Mouse (Mus musculus) CH12.LX (cell line): ENCODE results near the gene Tmco4. TPM values are rescaled to one million over a fixed set of nuclear protein-coding genes. Genes with fewer than 3 reads are reported as not detected.

Source experiments
- DNase-seq: peaks from one replicate; pipeline ENCODE4 v3.0.0-alpha.2; 2013; ENCODE audit errors: extremely low read depth
- H3K27ac ChIP-seq: 2 replicates; pipeline ENCODE4 v1.5.1; 2012; ENCODE audit warnings: low read depth, mild to moderate bottlenecking, control low read depth, moderate library complexity; ENCODE audit not compliant: insufficient read depth
- H3K27me3 ChIP-seq: replicated peaks from 2 replicates; pipeline ENCODE3; 2012; ENCODE audit warnings: inconsistent platforms
- H3K36me3 ChIP-seq, 2 experiments: replicated peaks in 1 of 2; 2 replicates each; pipeline versions ENCODE3 to v1.6.1; 2012; ENCODE audit warnings: inconsistent platforms in 1 of 2, low read length in 1 of 2, mild to moderate bottlenecking in 1 of 2, mixed read lengths in 1 of 2, moderate library complexity in 1 of 2; ENCODE audit not compliant: control insufficient read depth in 1 of 2, insufficient read depth in 1 of 2
- H3K4me1 ChIP-seq, 2 experiments: 2 replicates each; pipeline ENCODE4 v1.6.1; 2012; ENCODE audit warnings: inconsistent platforms in 1 of 2, moderate library complexity in 1 of 2; ENCODE audit not compliant: insufficient read depth in 2 of 2, control insufficient read depth in 1 of 2
- H3K4me2 ChIP-seq: 2 replicates; pipeline ENCODE4 v1.6.1; 2012; ENCODE audit warnings: low read depth, mild to moderate bottlenecking, control low read depth; ENCODE audit not compliant: poor library complexity, insufficient read depth, severe bottlenecking
- H3K4me3 ChIP-seq, 3 experiments: fragments of 150-350 bp in 1 of 3; sonication (generic) in 1 of 3; replicated peaks in 1 of 3; 2 replicates each; pipeline versions ENCODE3 to v1.5.1; 2011 to 2012; ENCODE audit warnings: low read depth in 2 of 3, low read length in 2 of 3, mild to moderate bottlenecking in 2 of 3, moderate library complexity in 2 of 3, control low read depth in 1 of 3, improper control_type of control experiment in 1 of 3, inconsistent platforms in 1 of 3, mixed read lengths in 1 of 3; ENCODE audit not compliant: poor library complexity in 1 of 3
- H3K79me2 ChIP-seq: replicated peaks from 2 replicates; pipeline ENCODE4 v1.6.1; 2012; ENCODE audit warnings: mild to moderate bottlenecking, moderate library complexity; ENCODE audit not compliant: control insufficient read depth, poor library complexity, insufficient read depth, severe bottlenecking; ENCODE audit errors: extremely low read depth
- H3K9ac ChIP-seq: 2 replicates; pipeline ENCODE4 v1.6.1; 2012; ENCODE audit warnings: low read depth, mild to moderate bottlenecking, control low read depth, moderate library complexity; ENCODE audit not compliant: insufficient read depth
- H3K9me3 ChIP-seq: replicated peaks from 2 replicates; pipeline ENCODE3; 2012; ENCODE audit warnings: low read length, inconsistent platforms, mixed read lengths
- CHD2 ChIP-seq: IDR thresholded peaks from 2 replicates; pipeline ENCODE4 v1.6.1; 2011; ENCODE audit warnings: low read length, improper control_type of control experiment
- CTCF ChIP-seq, 2 experiments: IDR thresholded peaks in 1 of 2; conservative IDR thresholded peaks in 1 of 2; 2 replicates each; pipeline ENCODE4 v1.5.1; 2011 to 2012; ENCODE audit warnings: low read depth in 2 of 2, low read length in 2 of 2, improper control_type of control experiment in 1 of 2, inconsistent platforms in 1 of 2, mild to moderate bottlenecking in 1 of 2, moderate library complexity in 1 of 2
- EP300 ChIP-seq: IDR thresholded peaks from 2 replicates; pipeline ENCODE4 v1.6.1; 2011; ENCODE audit warnings: low read length, improper control_type of control experiment
- HCFC1 ChIP-seq: IDR thresholded peaks from 2 replicates; pipeline ENCODE4 v1.6.1; 2012; ENCODE audit warnings: low read depth, mild to moderate bottlenecking, inconsistent platforms, low read length, improper control_type of control experiment
- MAZ ChIP-seq: IDR thresholded peaks from 2 replicates; pipeline ENCODE4 v1.6.1; 2012; ENCODE audit warnings: low read depth, mild to moderate bottlenecking, inconsistent platforms, low read length, improper control_type of control experiment, moderate library complexity
- MXI1 ChIP-seq: IDR thresholded peaks from 2 replicates; pipeline ENCODE4 v1.6.1; 2011; ENCODE audit warnings: mild to moderate bottlenecking, low read depth, low read length, improper control_type of control experiment
- MYC ChIP-seq: IDR thresholded peaks from 2 replicates; pipeline ENCODE4 v1.6.1; 2011; ENCODE audit warnings: low read depth, mild to moderate bottlenecking, improper control_type of control experiment, low read length
- NRF1 ChIP-seq: IDR thresholded peaks from 2 replicates; pipeline ENCODE4 v1.6.1; 2014; ENCODE audit warnings: low read depth, mild to moderate bottlenecking, inconsistent platforms, low read length, improper control_type of control experiment, moderate library complexity
- PAX5 ChIP-seq: IDR thresholded peaks from 2 replicates; pipeline ENCODE4 v1.6.1; 2012; ENCODE audit warnings: low read length, inconsistent platforms, mixed read lengths
- POLR2A ChIP-seq: IDR thresholded peaks from 2 replicates; pipeline ENCODE4 v1.6.1; 2011; ENCODE audit warnings: low read depth, mild to moderate bottlenecking, improper control_type of control experiment, low read length
- RAD21 ChIP-seq: IDR thresholded peaks from 2 replicates; pipeline ENCODE4 v1.6.1; 2011; ENCODE audit warnings: low read depth, mild to moderate bottlenecking, low read length, improper control_type of control experiment, moderate library complexity
- RCOR1 ChIP-seq: conservative IDR thresholded peaks from 2 replicates; pipeline ENCODE4 v1.6.1; 2012; ENCODE audit warnings: low read depth, mild to moderate bottlenecking, inconsistent platforms, low read length, improper control_type of control experiment
- SIN3A ChIP-seq: IDR thresholded peaks from 2 replicates; pipeline ENCODE4 v1.6.1; 2012; ENCODE audit warnings: low read length, improper control_type of control experiment, inconsistent platforms
- SMC3 ChIP-seq: IDR thresholded peaks from 2 replicates; pipeline ENCODE4 v1.6.1; 2011; ENCODE audit warnings: low read depth, low read length, improper control_type of control experiment
- TCF12 ChIP-seq: IDR thresholded peaks from 2 replicates; pipeline ENCODE4 v1.6.1; 2014; ENCODE audit warnings: low read depth, mild to moderate bottlenecking, inconsistent platforms, low read length, improper control_type of control experiment
- UBTF ChIP-seq: IDR thresholded peaks from 2 replicates; pipeline ENCODE4 v1.6.1; 2012; ENCODE audit warnings: low read depth, mild to moderate bottlenecking, inconsistent platforms, low read length, improper control_type of control experiment, moderate library complexity
- dilution Hi-C: fragments of 300-500 bp; cut with MboI; formaldehyde crosslinking; loops from 2 replicates; pipeline ENCODE4 v1.14.3; 2020; ENCODE audit warnings: low sequenced_read_pairs; ENCODE audit not compliant: extremely low pct_unique_long_range_greater_than_20kb, extremely low pct_ligation_motif_present
- in situ Hi-C: fragments of 300-500 bp; cut with MboI; formaldehyde crosslinking; loops from 3 replicates; pipeline ENCODE4 v1.14.3; 2019; ENCODE audit warnings: low sequenced_read_pairs, low pct_ligation_motif_present, low pct_unique_long_range_greater_than_20kb, mixed read lengths
- polyA plus RNA-seq: library from polyadenylated mRNA; unstranded; fragments of >175 nt; gene quantifications from 2 replicates; pipeline ENCODE4 v1.2.1, GENCODE M21; 2012; ENCODE audit warnings: low read depth; ENCODE audit not compliant: insufficient read length
- total RNA-seq, 2 experiments: library from RNA; depleted of rRNA; stranded (reverse); fragments of 300-350 nt in 1 of 2; fragments of >200 nt in 1 of 2; gene quantifications; 2 replicates each; pipeline ENCODE4 v1.2.3; 2012 to 2014

Gene Tmco4
- total and polyA plus RNA-seq, 3 experiments: 20.3 to 22.2 (median 21.7) TPM

- DNase-seq: peak; percentile 21
- no peak overlapping the region for H3K27ac ChIP-seq
- dilution Hi-C loops: no loop called here
These were observed 23.7 kb downstream of the Tmco4 start for GRCm38 (mm10) chr4:138996410-138996809.

DNA sequence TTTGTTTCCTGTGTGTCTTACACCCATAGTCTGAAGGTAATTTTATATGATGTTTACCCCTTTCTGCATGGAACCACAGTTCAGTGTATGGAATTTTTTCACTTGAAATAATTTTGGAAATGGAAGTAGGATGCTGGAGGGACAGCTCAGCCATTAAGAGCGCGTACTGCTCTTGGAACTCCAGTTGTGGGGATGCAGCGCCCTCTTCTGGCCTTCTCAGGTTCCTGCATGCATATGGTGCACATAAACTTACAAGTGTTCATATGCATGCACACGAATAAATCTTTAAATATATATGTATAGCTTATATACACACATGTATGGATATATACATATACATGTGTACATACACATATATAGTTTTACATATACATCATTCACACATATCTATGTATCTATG is 24.4 kb downstream of the Tmco4 start:
- Histone ChIP-seq H3K4me2 (no peak overlapping the region), H3K4me1 (peaks cover 0 to 3% of the 10 kb centered on the region in 2 experiments; a peak in 1 of 4 replicates), H3K4me3 (no peak overlapping the region), H3K27me3 (no peaks in the 10 kb centered on the region), H3K36me3 (peaks cover 41 to 80% of the 10 kb centered on the region in 2 experiments), H3K9ac (no peak overlapping the region), H3K79me2 (no peaks in the 10 kb centered on the region), H3K9me3 (no peaks in the 10 kb centered on the region), H3K27ac (no peak overlapping the region)
- dilution Hi-C loops: no loop called here
- in situ Hi-C loops: no loop called here
- TF ChIP-seq POLR2A (no peak), MYC (no peak), RAD21 (peak; percentile 22), MAZ (no peak), SMC3 (0 out of 2 replicates have a peak, but pooled peaks have one; percentile 12), EP300 (no peak), SIN3A (no peak), PAX5 (no peak), CTCF (conservative IDR thresholded peaks at IDR 0.05 in 1 of 2, IDR thresholded peaks at IDR 0.05 in 1 of 2; ENCODE audit: low read depth in 2 of 2, low read length in 2 of 2) (peak; percentile 14 to 48; a peak in 2 of 4 replicates), RCOR1 (no peak), UBTF (no peak), MXI1 (no peak), HCFC1 (no peak), NRF1 (no peak)
- DNase-seq: peak; percentile 12

More at GRCm38 (mm10) chr4:138996410-138996809, 23.7 kb downstream of the Tmco4 start:
- Histone ChIP-seq H3K9me3 (no peaks in the 10 kb centered on the region), H3K4me3 (no peak overlapping the region), H3K79me2 (no peaks in the 10 kb centered on the region), H3K9ac (no peak overlapping the region)
- TF ChIP-seq CTCF (conservative IDR thresholded peaks at IDR 0.05 in 1 of 2, IDR thresholded peaks at IDR 0.05 in 1 of 2; ENCODE audit: low read depth in 2 of 2, low read length in 2 of 2): peak; percentile 48 to 52
- no peak for TF ChIP-seq MYC
- TF ChIP-seq POLR2A: no peak
- no peak for TF ChIP-seq NRF1
- no peak for TF ChIP-seq CHD2
- no peak for TF ChIP-seq TCF12
- TF ChIP-seq MAZ: no peak
- TF ChIP-seq, all 38 proteins: peak for 1
- in situ Hi-C loops: no loop called here
- H3K4me1 ChIP-seq: peaks cover 0 to 3% of the 10 kb centered on the region in 2 experiments; a peak in 1 of 4 replicates
- H3K27me3 ChIP-seq: no peaks in the 10 kb centered on the region
- no peak overlapping the region for H3K4me2 ChIP-seq
- peaks cover 47 to 85% of the 10 kb centered on the region in 2 experiments for H3K36me3 ChIP-seq
